Mouse (Mus musculus): ENCODE results near the gene Zbtb41.

Zbtb41 gene

GRCm38 (mm10) chr1:139454340-139455225, 32.5 kb downstream of the Zbtb41 start, which contains the start of gene Aspm:
TSS of gene Aspm (plus strand) at chr1:139454772.
- ChIA-PET CTCF (interaction anchor here in 1 of 4 experiments (1.0 to 1.4 kb wide), 3 partner anchors 16 to 32 kb away, joined by 3 to 4 read pairs (median 3); partner anchors contain the start of gene Zbtb41), POLR2A (interaction anchor here (0.6 to 3.2 kb wide), 48 partner anchors 8 to 836 kb away, joined by 3 to 44 read pairs (median 6); partner anchors contain the start of gene Zbtb41 (in 3 of the 4))

DNA sequence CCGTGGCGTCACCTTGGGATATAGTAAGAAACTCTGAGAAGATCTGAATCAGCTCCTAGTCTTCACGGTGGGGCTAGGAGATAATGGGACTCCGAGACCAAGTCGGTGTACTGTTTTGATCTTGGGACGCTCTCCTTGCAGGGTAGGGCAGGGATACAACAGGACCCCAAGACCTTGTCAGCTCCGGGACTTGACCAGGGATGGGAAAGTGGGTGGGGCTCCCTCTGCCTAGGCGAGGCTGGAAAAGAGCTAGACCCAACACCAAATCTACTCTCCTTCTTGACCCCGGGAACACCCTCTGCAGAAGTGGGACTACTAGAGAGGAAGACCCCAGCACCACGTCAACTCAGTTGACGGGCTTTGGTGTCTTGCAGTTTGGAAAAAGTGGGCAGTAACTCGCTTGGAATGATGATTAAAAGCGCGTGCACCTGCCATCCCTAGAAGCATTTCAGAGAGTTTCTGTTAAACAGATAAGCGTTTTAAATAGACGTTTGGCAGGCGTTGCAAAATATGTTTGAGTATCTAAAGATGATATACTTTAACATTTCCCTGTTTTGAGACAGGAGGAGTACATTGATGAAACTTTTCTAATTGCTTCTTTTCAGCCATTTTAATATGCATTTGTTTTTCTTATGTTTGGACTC, 33.3 kb downstream of the Zbtb41 start:
- POLR2A ChIA-PET: interaction anchor here in 3 of 4 experiments (0.6 to 3.2 kb wide), 44 partner anchors 8 to 836 kb away, joined by 3 to 44 read pairs (median 6); partner anchors contain the start of gene Zbtb41 (in 3 of the 3)
- CTCF ChIA-PET: interaction anchor here in 2 of 4 experiments (0.6 to 1.4 kb wide), 4 partner anchors 17 to 34 kb away, joined by 3 to 4 read pairs (median 3); partner anchors contain the start of gene Zbtb41 (in 1 of the 2)

GRCm38 (mm10) chr1:139460807-139461206, 38.7 kb downstream of the Zbtb41 start:
- POLR2A ChIA-PET: no interaction called here
- CTCF ChIA-PET: no interaction called here

DNA sequence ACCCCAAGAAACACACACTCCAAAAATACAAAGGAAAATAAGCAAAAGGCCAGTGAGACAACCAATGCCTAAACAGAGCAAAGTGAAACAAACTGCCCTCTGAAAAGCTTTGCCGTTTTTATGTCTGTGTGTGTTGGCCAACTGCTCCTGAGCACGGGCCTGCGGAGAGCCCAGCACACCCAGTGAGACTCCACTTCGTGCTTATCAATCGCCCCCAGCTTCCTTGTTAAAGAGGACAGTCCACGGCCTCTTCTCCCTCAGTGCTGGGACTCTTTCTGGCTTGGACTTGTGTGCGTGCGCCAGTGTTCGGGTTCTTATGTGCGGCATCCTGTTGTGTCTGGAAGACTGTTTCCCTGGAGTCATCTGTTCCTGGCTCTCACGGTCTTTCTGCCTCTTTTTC, 43.8 kb downstream of the Zbtb41 start:
- CTCF ChIA-PET: no interaction called here
- POLR2A ChIA-PET: interaction anchor here in 2 of 4 experiments (1.3 to 1.7 kb wide), 3 partner anchors 10 to 29 kb away, joined by 3 to 13 read pairs (median 4); partner anchors contain the start of gene Aspm (in 2 of the 2)

GRCm38 (mm10) chr1:139478898-139479297, 56.8 kb downstream of the Zbtb41 start:
- POLR2A ChIA-PET: interaction anchor here in 3 of 4 experiments (1.0 to 3.9 kb wide), 9 partner anchors 10 to 24 kb away, joined by 3 to 20 read pairs (median 6); partner anchors contain the start of gene Aspm (in 2 of the 3)
- CTCF ChIA-PET: interaction anchor here in 1 of 4 experiments (1.2 kb wide), 1 partner anchor 10 kb away, joined by 4 read pairs; no protein-coding TSS in a partner anchor

DNA sequence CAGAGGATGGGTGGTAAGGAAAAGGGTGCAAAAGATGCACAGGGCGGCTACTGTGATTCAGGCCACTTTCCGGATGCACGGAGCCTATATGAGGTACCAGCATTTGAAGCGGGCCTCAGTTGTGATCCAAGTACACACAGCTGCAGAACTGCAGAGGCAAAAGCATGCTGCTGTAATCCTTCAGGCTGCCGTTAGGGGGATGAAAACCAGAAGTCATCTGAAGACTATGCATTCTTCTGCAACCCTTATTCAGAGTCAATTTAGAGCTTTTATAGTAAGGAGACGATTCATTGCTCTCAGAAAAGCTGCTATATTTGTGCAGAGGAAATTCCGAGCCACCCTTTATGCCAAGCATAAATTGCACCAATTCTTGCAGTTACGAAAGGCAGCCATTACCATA, 58.2 kb downstream of the Zbtb41 start:
- ChIA-PET CTCF (interaction anchor here in 2 of 4 experiments (0.7 to 1.1 kb wide), 5 partner anchors 10 to 58 kb away, joined by 3 to 4 read pairs (median 3); partner anchors contain the start of gene Zbtb41 (in 1 of the 2)), POLR2A (interaction anchor here in 3 of 4 experiments (0.6 to 3.9 kb wide), 14 partner anchors 9 to 74 kb away, joined by 3 to 20 read pairs (median 4); partner anchors contain the start of genes Aspm (in 2 of the 3) and Zbtb41 (in 1 of the 3))

- POLR2A ChIA-PET: interaction anchor here in 3 of 4 experiments (1.2 to 3.9 kb wide), 8 partner anchors 10 to 58 kb away, joined by 3 to 20 read pairs (median 4); partner anchors contain the start of genes Aspm (in 3 of the 3) and Zbtb41 (in 1 of the 3)
- CTCF ChIA-PET: interaction anchor here in 1 of 4 experiments (1.6 kb wide), 1 partner anchor 27 kb away, joined by 4 read pairs; the partner anchor contains the start of gene Aspm
Measured at GRCm38 (mm10) chr1:139481146-139481545, 59.1 kb downstream of the Zbtb41 start.

DNA sequence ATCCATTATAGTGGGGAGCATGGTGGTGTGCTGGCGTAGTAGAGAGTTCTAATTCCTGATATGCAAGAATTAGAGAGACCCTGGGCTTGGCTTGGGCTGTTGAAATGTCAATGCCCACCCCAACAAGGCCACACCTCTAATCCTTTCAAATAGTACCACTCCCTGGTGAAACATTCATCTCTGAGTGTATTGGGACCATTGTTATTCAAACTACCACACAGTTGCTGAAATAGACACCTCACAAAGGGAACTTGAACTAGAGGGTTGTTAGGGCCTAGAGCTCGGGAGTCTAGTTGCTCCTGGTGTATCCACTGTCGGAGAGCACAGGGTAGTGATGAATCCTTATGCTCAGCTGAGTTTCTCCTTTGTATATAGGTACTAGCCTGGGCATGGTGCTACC, 72.5 kb downstream of the Zbtb41 start:
- POLR2A ChIA-PET: interaction anchor here in 3 of 4 experiments (0.7 to 8.1 kb wide), 19 partner anchors 11 to 506 kb away, joined by 3 to 44 read pairs (median 6); partner anchors contain the start of genes Aspm (in 3 of the 3) and Zbtb41 (in 2 of the 3)
- CTCF ChIA-PET: no interaction called here

- POLR2A ChIA-PET: interaction anchor here (0.6 to 8.1 kb wide), 20 partner anchors 10 to 693 kb away, joined by 3 to 44 read pairs (median 4); partner anchors contain the start of genes Aspm (in 4 of the 4) and Zbtb41 (in 2 of the 4)
- CTCF ChIA-PET: no interaction called here
Measured at GRCm38 (mm10) chr1:139495408-139495807, 73.3 kb downstream of the Zbtb41 start.

DNA sequence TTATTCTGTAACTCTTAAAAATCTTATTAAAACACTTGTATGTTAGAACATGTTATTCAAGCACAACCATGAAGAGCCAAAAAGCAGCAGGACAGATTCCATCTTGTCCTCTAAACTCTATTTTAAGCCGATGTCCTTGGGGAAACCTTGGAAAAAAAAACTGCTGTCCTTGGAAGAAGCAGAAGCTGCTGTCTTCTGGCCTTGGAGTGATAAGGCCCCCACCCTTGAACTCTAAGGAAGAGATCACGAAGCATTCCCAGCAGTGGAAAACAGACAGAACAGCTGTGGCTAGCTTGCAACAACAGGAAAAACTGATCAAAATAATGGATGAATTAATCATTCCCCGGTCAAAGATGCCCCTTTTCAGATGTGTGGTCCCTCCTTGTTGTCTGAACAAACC, 74.1 kb downstream of the Zbtb41 start:
- ChIA-PET CTCF (no interaction called here), POLR2A (interaction anchor here (0.6 to 3.0 kb wide), 12 partner anchors 9 to 692 kb away, joined by 3 to 25 read pairs (median 3); partner anchors contain the start of genes Aspm (in 3 of the 4) and Zbtb41 (in 1 of the 4))

DNA sequence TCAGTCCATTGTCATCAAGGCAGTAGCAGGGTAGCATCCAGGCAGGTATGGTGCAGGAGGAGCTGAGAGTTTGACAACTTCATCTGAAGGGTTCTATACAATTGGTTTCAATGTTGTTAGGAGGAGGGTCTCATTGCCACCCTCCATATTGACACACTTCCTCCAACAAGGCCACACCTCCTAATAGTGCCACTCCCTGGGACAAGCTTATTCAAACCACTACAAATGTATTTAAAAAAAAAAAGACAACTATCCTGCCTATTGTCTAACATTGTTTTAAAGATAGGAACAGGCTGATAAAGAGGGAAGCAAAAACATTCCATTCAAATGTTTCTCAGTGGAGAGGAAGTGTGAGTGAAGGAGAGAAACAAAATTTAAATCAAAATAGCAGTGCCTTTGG, 77.7 kb downstream of the Zbtb41 start:
- CTCF ChIA-PET: no interaction called here
- POLR2A ChIA-PET: no interaction called here

DNA sequence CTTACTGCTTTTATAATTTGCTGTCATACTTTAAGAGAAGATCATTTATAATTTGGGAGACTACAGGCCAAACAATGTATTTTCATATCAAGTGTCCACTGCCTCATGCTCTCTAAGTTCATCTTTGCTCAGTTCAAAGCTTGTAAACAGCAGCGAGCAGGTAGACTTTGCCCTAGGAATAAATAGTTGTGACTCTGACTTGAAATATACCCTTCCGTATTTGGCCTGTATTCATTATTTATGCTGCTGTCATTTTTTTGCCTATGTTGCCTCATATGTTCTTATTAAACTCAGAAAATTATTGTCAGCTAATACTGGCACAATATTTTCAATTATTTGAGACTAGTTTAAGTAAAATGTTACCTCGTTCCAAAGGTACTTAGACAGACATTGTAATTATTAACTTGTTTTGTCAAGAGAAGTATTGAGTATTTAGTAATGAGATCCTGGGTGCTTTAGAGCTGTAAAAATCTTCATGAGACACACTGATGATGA, 79.2 kb downstream of the Zbtb41 start, which contains the start of gene F13b:
Gene F13b, plus strand, starts transcription at position 445 of the 495 bp plus-strand sequence.
- ChIA-PET CTCF (no interaction called here), POLR2A (no interaction called here)
